Mouse (Mus musculus): ENCODE measurements around the gene Skiv2l.

DNA sequence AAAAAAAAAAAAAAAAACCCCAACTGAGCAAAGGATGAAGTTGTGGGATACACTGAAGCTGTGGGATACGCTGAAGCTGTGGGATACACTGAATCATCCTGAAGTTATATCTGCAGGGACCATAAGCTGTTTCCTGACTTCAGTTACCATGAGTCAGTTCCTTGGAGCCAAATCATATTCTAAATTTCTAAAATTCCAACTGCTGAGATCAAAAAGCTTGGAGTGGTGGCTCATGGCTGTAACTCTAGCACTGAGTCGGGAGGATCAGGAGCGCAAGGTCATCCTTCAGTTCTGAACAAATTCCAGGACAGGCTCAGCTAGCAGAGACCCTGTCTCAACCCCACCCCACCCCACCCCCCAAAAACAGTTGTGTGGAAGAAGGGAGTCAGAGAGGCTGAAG lies 35.6 kb upstream of the Skiv2l start:
- TF ChIP-seq CHD2 (IDR thresholded peaks at IDR 0.05; ENCODE audit: low read length) (no peak), USF1 (IDR thresholded peaks at IDR 0.05; ENCODE audit: low read depth, low read length) (no peak)
